Mouse (Mus musculus): ENCODE data around the gene Scn1b. TPM values are rescaled to one million over a fixed set of nuclear protein-coding genes. Genes with fewer than 3 reads are reported as not detected.
A peak's percentile ranks its signal among the peaks of the same experiment; 100 is the strongest.

Gene Scn1b
- polyA plus RNA-seq, 1 experiment from 2014 or later: 3.7 TPM

- H3K27ac ChIP-seq: no peak overlapping the region
- H3K4me1 ChIP-seq (replicated peaks): peaks cover 25% of the 10 kb centered on the region
- H3K9ac ChIP-seq: peak overlapping the region; percentile 75
- H3K4me3 ChIP-seq: peak overlapping the region; percentile 67
- 1% methylated on average over 53 of the region's 53 CpGs for WGBS
- H3K27me3 ChIP-seq: peaks cover 29% of the 10 kb centered on the region
- H3K4me2 ChIP-seq: peak overlapping the region; percentile 100
- peaks cover 27% of the 10 kb centered on the region for H3K36me3 ChIP-seq
- no peaks in the 10 kb centered on the region for H3K9me3 ChIP-seq (replicated peaks)
- ATAC-seq (replicated peaks; ENCODE audit: insufficient number of reproducible peaks, insufficient read depth, low FRiP score, low read depth): no peak
Observed at GRCm38 (mm10) chr7:31126211-31126751, 522 bp downstream of the Scn1b start.

GRCm38 (mm10) chr7:31125116-31125515 lies 1.7 kb downstream of the Scn1b start:
- Histone ChIP-seq H3K27me3 (peaks cover 29% of the 10 kb centered on the region), H3K9me3 (replicated peaks) (no peaks in the 10 kb centered on the region), H3K4me1 (replicated peaks) (peaks cover 25% of the 10 kb centered on the region), H3K4me2 (no peak overlapping the region), H3K27ac (no peak overlapping the region), H3K9ac (no peak overlapping the region), H3K4me3 (no peak overlapping the region), H3K36me3 (peaks cover 17% of the 10 kb centered on the region)
- WGBS: 72% methylated on average over 13 of the region's 13 CpGs
- ATAC-seq (replicated peaks; ENCODE audit: insufficient number of reproducible peaks, insufficient read depth, low FRiP score, low read depth): no peak

GRCm38 (mm10) chr7:31124381-31124780 lies 2.4 kb downstream of the Scn1b start:
- H3K9ac ChIP-seq: no peak overlapping the region
- no peak overlapping the region for H3K27ac ChIP-seq
- H3K4me1 ChIP-seq (replicated peaks): peaks cover 25% of the 10 kb centered on the region
- 80% methylated on average over 5 of the region's 5 CpGs for WGBS
- H3K4me2 ChIP-seq: no peak overlapping the region
- H3K27me3 ChIP-seq: peaks cover 29% of the 10 kb centered on the region
- no peak overlapping the region for H3K4me3 ChIP-seq
- ATAC-seq (replicated peaks; ENCODE audit: insufficient number of reproducible peaks, insufficient read depth, low FRiP score, low read depth): no peak
- no peaks in the 10 kb centered on the region for H3K9me3 ChIP-seq (replicated peaks)
- peaks cover 10% of the 10 kb centered on the region for H3K36me3 ChIP-seq

- H3K4me3 ChIP-seq: no peak overlapping the region
- peaks cover 3% of the 10 kb centered on the region; the same call in 1 of the 2 replicates for H3K36me3 ChIP-seq
- no peaks in the 10 kb centered on the region for H3K9me3 ChIP-seq (replicated peaks)
- H3K27ac ChIP-seq: no peak overlapping the region
- WGBS: 78% methylated on average over 3 of the region's 3 CpGs
- no peak overlapping the region for H3K9ac ChIP-seq
- H3K4me2 ChIP-seq: no peak overlapping the region
- peaks cover 27% of the 10 kb centered on the region for H3K4me1 ChIP-seq (replicated peaks)
- no peak for ATAC-seq (replicated peaks; ENCODE audit: insufficient number of reproducible peaks, insufficient read depth, low FRiP score, low read depth)
- H3K27me3 ChIP-seq: peaks cover 29% of the 10 kb centered on the region
Observed at GRCm38 (mm10) chr7:31123697-31124096, 3.1 kb downstream of the Scn1b start.

GRCm38 (mm10) chr7:31122641-31123631 lies 3.9 kb downstream of the Scn1b start:
- Histone ChIP-seq H3K27me3 (peaks cover 29% of the 10 kb centered on the region), H3K9ac (no peak overlapping the region), H3K4me2 (no peak overlapping the region), H3K4me3 (no peak overlapping the region), H3K9me3 (replicated peaks) (no peaks in the 10 kb centered on the region), H3K27ac (no peak overlapping the region), H3K4me1 (replicated peaks) (peaks cover 28% of the 10 kb centered on the region), H3K36me3 (no peaks in the 10 kb centered on the region)
- ATAC-seq (replicated peaks; ENCODE audit: insufficient number of reproducible peaks, insufficient read depth, low FRiP score, low read depth): no peak
- 85% methylated on average over 16 of the region's 16 CpGs for WGBS

- Histone ChIP-seq H3K36me3 (no peaks in the 10 kb centered on the region), H3K27ac (no peak overlapping the region), H3K4me1 (replicated peaks) (peaks cover 29% of the 10 kb centered on the region), H3K9ac (no peak overlapping the region), H3K9me3 (replicated peaks) (no peaks in the 10 kb centered on the region), H3K4me3 (no peak overlapping the region), H3K4me2 (no peak overlapping the region), H3K27me3 (no peaks in the 10 kb centered on the region)
- 84% methylated on average over 5 of the region's 5 CpGs for WGBS
- ATAC-seq (replicated peaks; ENCODE audit: insufficient number of reproducible peaks, insufficient read depth, low FRiP score, low read depth): no peak
Observed at GRCm38 (mm10) chr7:31119556-31119955, 7.2 kb downstream of the Scn1b start.

GRCm38 (mm10) chr7:31118486-31118885 lies 8.3 kb downstream of the Scn1b start:
- no peak overlapping the region for H3K4me2 ChIP-seq
- no peaks in the 10 kb centered on the region for H3K27me3 ChIP-seq
- H3K27ac ChIP-seq: peak overlapping the region; percentile 68
- no peak overlapping the region for H3K9ac ChIP-seq
- H3K36me3 ChIP-seq: no peaks in the 10 kb centered on the region
- H3K4me1 ChIP-seq (replicated peaks): peaks cover 29% of the 10 kb centered on the region
- ATAC-seq (replicated peaks; ENCODE audit: insufficient number of reproducible peaks, insufficient read depth, low FRiP score, low read depth): peak; percentile 9; the same call in 1 of the 2 replicates
- no peaks in the 10 kb centered on the region for H3K9me3 ChIP-seq (replicated peaks)
- no peak overlapping the region for H3K4me3 ChIP-seq
- 54% methylated on average over 7 of the region's 7 CpGs for WGBS

GRCm38 (mm10) chr7:31117465-31117864 lies 9.3 kb downstream of the Scn1b start:
- Histone ChIP-seq H3K4me3 (no peak overlapping the region), H3K36me3 (no peaks in the 10 kb centered on the region), H3K27me3 (no peaks in the 10 kb centered on the region), H3K4me2 (no peak overlapping the region), H3K9me3 (replicated peaks) (no peaks in the 10 kb centered on the region), H3K27ac (no peak overlapping the region), H3K4me1 (replicated peaks) (peaks cover 29% of the 10 kb centered on the region), H3K9ac (no peak overlapping the region)
- ATAC-seq (replicated peaks; ENCODE audit: insufficient number of reproducible peaks, insufficient read depth, low FRiP score, low read depth): no peak
- 85% methylated on average over 11 of the region's 11 CpGs for WGBS

- ATAC-seq (replicated peaks; ENCODE audit: insufficient number of reproducible peaks, insufficient read depth, low FRiP score, low read depth): 0 out of 2 replicates have a peak, but pooled peaks have one; percentile 15
- H3K27ac ChIP-seq: no peak overlapping the region
- peaks cover 29% of the 10 kb centered on the region for H3K4me1 ChIP-seq (replicated peaks)
Observed at GRCm38 (mm10) chr7:31116721-31117145, 10.1 kb downstream of the Scn1b start.

GRCm38 (mm10) chr7:31115587-31116043 lies 11.2 kb downstream of the Scn1b start:
- Histone ChIP-seq H3K4me2 (peak overlapping the region; percentile 15), H3K4me3 (no peak overlapping the region), H3K9me3 (replicated peaks) (no peaks in the 10 kb centered on the region), H3K4me1 (replicated peaks) (peaks cover 34% of the 10 kb centered on the region), H3K27ac (peak overlapping the region; percentile 61), H3K36me3 (no peaks in the 10 kb centered on the region), H3K27me3 (no peaks in the 10 kb centered on the region), H3K9ac (no peak overlapping the region; the same call in 1 of the 2 replicates)
- peak; percentile 71 for ATAC-seq (replicated peaks; ENCODE audit: insufficient number of reproducible peaks, insufficient read depth, low FRiP score, low read depth)
- WGBS: 13% methylated on average over 17 of the region's 17 CpGs

More at GRCm38 (mm10) chr7:31116721-31117145, 10.1 kb downstream of the Scn1b start:
- Histone ChIP-seq H3K9ac (no peak overlapping the region), H3K4me2 (no peak overlapping the region), H3K27me3 (no peaks in the 10 kb centered on the region), H3K36me3 (no peaks in the 10 kb centered on the region), H3K9me3 (replicated peaks) (no peaks in the 10 kb centered on the region), H3K4me3 (no peak overlapping the region)
- WGBS: 56% methylated on average over 12 of the region's 16 CpGs

GRCm38 (mm10) chr7:31115182-31115581 lies 11.6 kb downstream of the Scn1b start, which contains the start of gene Hpn:
Gene Hpn, minus strand, starts transcription at chr7:31115290.
- Histone ChIP-seq H3K4me2 (peak within 1 kb of the TSS; percentile 15), H3K27me3 (no peaks in the 10 kb centered on the region), H3K9me3 (replicated peaks) (no peaks in the 10 kb centered on the region), H3K27ac (peak within 1 kb of the TSS; percentile 61), H3K4me3 (no peak within 1 kb of the TSS), H3K9ac (peak within 1 kb of the TSS; percentile 25; the same call in 1 of the 2 replicates), H3K36me3 (no peaks in the 10 kb centered on the region), H3K4me1 (replicated peaks) (peaks cover 34% of the 10 kb centered on the region)
- ATAC-seq (replicated peaks; ENCODE audit: insufficient number of reproducible peaks, insufficient read depth, low FRiP score, low read depth): no peak
- 19% methylated on average over 12 of the region's 15 CpGs for WGBS
